Mouse (Mus musculus): ENCODE results near the gene Vegfd.
A peak's percentile ranks its signal among the peaks of the same experiment; 100 is the strongest.

Gene Vegfd

DNA sequence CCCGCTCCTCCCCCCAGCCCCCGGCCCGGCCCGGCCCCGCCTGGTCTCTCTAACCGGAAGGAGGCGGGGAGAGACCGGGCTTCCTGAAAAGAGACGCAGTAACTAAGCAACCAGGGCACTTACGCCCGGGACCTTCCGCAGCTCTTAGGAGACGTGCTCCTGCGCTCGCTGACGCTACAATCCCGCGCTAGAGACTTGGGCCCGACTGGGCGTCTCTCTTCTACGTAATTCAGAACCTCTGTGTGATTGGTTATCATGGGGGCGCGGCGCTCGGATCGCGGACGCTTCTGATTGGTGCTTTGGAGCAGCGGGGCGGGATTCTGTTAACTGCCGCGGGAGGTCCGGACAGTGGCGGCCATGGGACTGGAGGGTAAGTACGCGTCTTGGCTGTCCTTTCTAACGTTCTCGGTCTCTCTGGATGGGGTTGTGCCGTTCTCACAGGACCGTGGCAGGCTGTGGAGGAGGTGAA, 46.3 kb downstream of the Vegfd start, which contains the start of gene Piga:
Piga (plus strand) TSS at position 317 of the 469 bp plus-strand sequence.
- DNase-seq (ENCODE audit: extremely low spot score, low spot score): peak; percentile 74

DNA sequence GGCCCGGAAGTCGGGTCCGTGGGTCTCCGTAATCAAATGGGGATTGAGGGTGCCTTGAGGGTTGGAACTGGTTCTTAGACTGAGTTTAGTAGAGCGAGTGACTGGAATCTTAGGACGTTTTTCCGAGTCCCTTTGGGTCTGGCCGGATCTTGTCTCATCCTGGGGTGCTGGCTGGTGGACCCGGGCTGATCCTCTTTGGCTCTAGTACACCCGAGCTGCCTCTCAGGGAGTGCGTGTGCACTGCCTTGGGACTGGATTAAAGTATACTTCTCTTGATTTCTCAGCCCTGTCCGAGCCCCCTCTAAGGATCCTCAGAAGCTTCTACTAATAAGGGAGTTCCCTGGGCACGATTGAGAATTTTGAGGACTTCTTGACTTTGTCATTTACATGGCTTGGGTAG, 46.8 kb downstream of the Vegfd start:
- DNase-seq (ENCODE audit: extremely low spot score, low spot score): no peak

DNA sequence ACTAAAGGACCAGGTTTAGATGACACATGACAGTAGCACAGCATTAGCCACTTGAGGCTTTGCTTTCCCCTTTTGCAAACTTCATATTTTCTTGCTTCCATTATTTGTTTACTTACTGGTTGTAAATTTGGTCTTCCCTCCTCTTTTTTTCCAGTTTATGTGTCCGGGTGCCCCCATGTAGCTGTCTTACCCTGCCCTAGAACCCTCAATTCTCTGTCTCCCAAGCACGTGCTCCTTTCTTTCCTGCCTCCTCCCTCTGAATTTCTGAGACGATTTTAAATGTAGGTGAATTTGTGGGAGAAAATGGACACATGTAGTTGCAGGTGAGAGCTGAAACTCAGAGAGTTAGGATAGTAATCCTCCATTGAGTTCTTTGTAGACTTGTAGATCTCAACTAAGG, 47.3 kb downstream of the Vegfd start:
- DNase-seq (ENCODE audit: extremely low spot score, low spot score): no peak

DNA sequence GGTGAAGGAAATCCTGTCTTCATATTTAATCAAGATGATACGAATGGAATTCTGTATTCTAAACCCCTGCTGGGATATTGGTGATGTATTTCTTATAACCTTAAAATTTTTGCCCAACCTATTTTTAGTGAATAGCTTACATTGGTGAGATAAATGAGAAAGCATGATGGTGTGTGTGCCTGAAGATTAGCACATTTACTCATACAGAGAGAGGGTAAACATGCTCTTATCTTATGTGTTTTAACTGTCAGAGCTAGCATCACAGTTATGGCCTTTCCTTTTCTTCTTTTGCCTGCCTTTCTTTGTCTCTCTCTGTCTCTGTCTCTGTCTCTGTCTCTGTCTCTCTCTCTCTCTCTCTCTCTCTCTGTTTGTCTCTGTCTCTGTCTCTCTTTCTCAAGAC, 51.6 kb downstream of the Vegfd start:
- no peak for DNase-seq (ENCODE audit: extremely low spot score, low spot score)

DNA sequence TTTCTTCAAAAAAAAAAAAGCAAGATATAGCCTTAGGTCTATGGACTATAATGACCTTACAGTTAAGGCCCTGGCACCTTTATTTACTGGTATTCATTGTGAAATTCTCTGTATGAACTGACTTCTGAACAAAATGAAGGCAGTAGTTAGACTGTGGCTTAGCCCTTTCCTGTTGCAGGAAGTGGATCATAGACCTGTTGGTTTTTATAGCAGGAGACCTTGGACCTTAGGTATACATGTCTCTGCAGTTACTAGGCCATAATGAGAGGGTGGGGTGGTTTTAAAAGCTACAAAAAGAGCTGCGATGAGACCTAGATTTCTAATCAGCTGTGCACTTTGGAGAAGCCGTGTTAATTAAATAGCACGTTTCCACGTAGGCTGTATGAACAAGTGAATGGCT, 54.1 kb downstream of the Vegfd start:
- no peak for DNase-seq (ENCODE audit: extremely low spot score, low spot score)

DNA sequence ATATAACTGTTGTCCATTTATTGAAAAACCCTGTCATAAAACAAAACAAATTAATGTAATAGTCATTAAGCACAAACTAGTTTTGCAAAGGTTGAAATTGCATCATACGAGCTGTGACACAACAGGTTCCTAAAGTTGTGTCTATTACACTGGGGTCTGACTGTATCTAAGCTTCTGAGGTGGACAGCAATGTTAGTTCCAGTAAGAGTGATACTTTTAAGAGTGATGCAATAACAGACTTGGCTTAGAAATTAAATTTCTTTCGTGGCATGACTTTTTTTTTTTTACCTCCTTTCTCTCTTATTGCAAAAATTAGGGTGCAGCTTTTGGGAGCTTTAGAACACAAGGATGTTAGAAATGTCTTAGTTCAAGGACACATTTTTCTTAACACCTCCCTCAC, 55.0 kb downstream of the Vegfd start:
- no peak for DNase-seq (ENCODE audit: extremely low spot score, low spot score)

DNA sequence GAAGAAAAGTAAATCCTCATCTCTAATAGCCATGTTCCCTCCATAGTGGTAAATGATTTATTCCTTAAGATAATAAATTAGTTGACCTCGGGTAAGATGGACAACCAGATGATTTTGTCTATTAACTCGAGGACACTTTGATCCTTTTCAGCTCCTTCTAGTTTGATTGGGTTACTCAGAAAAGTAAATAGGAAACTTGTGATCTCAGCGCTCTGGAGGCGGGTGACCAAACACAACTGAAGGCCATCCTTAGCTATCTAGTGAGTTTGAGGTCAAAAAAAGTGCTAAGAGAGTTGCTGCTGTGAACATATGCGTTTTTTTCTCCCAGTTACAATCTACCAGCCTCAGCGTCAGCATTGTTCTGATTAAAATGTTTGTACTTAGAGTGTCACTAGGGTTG, 57.4 kb downstream of the Vegfd start:
- DNase-seq (ENCODE audit: extremely low spot score, low spot score): no peak

DNA sequence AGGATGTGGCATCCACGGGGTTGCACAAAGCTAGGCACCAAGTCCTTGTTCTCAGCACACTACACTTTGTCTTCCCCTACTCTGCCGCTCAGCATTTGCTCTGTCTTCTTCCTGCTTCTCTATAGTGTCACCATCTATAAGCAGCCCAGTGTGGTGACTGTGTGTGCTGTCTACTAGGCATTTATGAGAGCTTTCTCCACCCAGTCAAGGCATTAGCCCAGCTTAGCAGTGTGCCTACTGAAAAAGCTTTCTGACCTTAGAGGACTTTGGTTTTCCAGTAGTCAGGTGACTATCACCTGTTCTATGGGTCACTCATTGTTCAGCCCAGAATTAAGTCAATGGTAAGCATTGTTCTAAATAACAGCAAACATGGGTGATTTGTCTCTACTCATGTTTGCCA, 58.0 kb downstream of the Vegfd start:
- no peak for DNase-seq (ENCODE audit: extremely low spot score, low spot score)

DNA sequence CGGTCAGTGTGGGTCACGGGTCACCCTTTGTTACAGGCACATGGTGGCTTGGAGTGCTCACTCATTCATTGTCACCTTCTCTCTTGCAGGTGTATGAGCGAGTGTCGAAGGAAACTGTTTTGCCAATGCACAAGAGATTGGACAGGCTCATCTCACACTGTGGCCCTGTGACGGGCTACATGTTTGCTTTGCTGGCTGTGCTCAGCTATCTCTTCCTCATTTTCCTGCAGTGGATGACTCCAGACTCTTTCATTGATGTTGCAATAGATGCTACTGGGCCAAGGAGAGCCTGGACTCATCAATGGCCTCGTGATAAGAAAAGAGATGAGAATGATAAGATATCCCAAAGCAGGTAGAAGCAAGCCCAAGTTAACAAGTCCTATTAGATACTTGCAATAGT, 58.4 kb downstream of the Vegfd start:
- no peak for DNase-seq (ENCODE audit: extremely low spot score, low spot score)

DNA sequence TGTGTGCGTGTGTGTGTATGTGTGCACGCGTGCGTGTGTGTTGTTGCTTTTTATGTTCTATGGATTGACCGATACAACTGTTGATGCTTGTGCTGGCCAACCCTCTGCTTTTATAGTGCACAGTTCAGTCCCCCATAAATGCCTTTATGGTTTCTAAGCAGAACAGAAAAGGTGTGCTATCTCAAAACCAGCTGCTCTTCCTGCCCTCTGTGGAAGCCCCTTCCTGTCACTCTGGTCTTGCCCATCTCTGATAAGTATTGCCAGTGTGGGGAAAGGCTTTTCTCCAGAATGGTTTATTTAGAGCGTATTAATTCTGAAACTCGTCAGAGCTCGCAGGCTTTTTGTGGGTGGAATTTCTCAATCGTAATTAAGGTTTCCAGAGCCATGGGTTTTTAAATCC, 59.5 kb downstream of the Vegfd start:
- DNase-seq (ENCODE audit: extremely low spot score, low spot score): no peak

DNA sequence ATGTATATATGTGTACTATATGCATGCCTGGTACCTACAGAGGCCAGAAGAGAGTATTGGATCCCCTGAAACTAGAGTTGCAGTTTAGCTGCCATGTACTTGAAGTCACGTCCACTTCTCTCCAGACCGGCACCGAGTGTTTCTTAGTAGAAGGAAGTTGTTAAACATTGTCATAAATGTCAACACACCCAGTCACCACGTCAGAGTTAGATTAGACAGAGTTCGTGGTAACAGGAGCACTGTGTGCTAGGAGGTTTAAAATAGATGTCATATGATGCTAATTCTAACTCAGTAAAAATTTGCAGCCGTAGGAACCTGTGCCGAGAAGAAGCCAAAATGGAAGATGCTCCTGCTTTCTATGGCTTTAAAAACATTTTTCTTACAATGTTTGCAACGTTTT, 63.5 kb downstream of the Vegfd start, which contains the start of gene Asb11:
Asb11 (plus strand) TSS at position 286 of the 400 bp plus-strand sequence.
- DNase-seq (ENCODE audit: extremely low spot score, low spot score): no peak

DNA sequence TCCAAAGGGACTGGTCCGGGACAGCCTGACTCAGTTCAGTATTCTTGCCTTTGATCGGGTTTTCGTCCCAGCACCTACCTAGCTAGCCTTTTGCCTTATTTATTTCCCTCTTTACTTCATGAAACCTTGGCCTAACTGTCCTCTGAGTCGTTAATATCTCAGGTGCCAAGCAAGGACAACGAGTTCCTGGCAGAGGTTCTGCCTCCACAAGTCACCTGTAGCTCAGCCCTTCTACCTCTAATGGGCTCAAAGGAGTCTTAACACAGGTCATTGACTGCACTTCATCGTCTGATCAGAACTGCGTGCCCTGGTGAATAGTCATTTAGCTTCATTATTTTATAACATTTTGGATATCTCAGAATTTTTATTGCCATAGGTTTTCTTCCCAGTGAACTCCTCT, 66.3 kb downstream of the Vegfd start:
- no peak for DNase-seq (ENCODE audit: extremely low spot score, low spot score)

DNA sequence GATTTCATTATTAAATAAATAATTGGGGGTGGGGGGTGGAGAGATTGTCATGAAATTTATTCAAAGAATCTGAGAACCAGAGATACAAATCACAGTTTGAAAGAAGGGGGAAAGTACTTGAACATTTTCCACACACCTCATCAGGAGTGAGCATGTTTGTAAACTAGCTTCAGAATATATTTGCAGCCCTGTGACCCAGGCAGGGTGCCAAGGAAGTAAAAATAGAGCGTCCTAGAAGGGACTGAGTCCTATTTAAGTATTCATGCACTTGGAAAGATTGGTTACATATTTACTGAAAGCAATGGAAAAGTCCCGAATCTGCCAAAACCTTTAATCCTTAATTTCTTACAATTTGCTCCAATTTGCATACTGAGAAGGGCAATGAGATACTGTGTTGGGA, 67.0 kb downstream of the Vegfd start:
- DNase-seq (ENCODE audit: extremely low spot score, low spot score): no peak

DNA sequence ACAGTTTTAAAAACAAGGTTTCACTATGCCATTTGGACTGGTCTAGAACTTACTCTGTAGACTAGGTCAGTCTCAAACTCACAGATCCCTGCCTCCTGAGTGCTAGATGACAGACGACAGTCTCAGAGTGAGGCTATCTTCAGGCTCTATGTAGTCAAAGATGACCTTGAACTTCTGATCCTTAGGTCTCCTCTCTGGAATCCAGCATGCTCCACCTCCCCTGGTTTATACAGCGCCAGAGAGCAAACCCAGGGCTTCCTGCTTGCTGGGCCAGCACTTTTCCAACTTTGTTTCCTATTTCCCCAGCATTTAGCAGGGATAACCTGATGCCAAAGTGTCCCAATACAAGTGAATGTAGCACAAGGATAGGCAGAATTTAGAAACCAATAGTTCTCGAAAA, 67.5 kb downstream of the Vegfd start:
- DNase-seq (ENCODE audit: extremely low spot score, low spot score): no peak

DNA sequence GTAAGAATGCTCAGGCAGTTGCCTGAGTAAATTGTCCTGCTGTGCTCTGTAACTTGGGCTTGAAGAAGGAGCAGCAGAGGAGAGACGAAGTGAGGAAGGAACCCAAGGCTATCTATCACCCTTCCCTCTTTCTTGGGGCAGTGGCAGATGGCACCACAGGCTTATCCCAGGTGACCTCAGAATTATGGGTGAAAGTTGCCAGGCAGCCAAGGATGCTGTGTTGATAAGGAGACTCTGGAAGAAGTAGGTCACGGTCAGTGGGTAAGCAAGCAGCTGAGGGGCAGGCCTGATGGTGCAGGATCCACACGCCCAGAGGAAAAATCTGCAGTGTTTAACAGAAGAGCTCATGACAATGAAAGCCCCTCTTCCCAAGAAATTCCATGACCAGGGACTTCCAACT, 68.1 kb downstream of the Vegfd start:
- no peak for DNase-seq (ENCODE audit: extremely low spot score, low spot score)

DNA sequence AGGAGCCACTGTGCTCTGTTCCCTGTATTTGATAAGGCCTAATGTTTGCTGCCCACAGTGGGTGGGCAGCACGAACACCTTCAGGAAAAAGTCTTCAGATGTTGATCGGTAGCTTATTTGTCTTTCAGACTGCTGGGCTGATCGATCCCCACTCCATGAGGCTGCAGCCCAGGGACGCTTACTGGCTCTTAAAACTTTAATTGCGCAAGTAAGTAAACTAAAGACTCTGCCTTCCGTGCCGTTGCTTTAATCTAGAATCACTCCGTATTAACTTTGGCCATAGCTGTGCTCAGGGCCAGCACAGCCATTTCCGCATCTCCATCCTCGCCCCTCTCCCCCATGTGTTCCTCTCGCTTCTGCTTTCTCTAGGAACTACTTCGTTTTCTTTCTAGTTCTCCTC, 72.4 kb downstream of the Vegfd start:
- DNase-seq (ENCODE audit: extremely low spot score, low spot score): no peak

DNA sequence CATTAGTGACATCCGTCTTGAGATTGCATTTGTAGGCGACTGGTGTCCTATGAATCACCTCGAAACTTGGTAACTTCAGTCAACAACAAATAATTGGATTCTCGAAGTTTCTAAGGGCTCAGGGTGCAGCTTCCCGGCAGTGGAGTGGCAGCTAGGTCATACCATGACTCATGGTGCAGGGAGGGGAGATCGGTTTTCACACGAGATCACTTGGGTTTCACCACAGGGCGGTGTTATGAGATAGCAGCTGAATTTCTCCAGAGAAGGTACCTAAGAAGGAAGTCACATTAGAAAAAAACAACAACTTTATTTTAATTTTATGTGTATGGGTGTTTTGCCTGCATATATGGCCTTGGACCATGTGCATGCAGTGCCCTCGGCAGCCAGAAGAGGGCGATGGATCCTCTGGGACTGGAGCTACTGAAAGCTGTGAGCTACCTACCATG, 73.0 kb downstream of the Vegfd start:
- DNase-seq (ENCODE audit: extremely low spot score, low spot score): no peak

DNA sequence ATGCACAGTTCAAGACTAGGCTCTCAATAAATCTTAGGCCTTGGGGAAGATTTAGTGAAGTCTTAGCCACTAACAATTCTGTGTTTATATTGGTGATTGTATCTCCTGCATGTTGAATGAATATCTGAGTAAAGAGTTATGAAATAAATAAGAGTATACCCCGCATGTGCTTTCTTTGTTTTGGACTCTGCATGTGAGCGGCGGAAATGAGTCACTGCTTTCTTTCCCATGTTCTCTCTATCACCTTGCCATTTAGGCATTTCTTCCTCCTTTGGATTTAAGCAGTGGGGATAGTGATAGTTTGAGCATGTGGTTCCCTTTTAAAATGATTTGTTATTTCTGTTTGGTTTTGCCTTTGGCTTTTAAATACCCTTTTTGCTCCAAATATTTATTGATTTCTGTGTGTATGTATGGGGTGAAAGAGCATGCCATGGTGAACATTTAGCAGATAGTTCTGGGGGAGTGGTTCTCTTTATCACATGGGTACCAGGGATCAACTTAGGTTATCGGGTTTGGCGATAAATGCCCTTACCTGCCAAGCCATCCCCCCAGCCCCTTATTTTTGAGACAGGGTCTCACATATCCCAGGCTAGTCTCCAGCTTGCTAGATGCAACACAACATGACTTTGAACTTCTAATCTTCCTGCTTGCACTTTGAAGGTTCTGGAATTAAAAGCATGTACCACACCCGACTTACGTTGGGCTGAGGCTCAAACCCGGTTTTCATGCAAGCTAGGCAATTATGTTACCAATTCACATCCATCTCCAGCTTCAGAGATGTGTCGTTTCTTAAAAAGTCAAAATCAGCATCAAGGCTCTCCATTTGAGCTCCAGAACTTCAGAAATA, 73.9 kb downstream of the Vegfd start:
- no peak for DNase-seq (ENCODE audit: extremely low spot score, low spot score)

DNA sequence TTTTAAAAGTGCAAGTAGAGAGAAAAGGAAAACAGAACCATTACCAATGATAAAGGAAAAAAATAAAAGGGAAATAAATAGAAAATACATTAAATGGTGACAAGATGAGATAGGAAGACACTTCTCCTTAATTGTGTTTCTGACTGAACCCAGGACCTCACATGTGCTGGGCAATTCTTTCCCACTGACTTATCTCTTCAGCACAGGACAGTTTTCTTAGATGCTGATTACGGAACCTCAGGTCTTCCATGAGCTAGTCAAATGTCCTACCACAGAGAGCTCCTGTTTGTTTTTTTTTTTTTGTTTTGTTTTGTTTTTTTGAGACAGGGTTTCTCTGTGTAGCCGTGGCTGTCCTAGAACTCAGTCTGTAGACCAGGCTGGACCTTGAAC, 74.5 kb downstream of the Vegfd start:
- no peak for DNase-seq (ENCODE audit: extremely low spot score, low spot score)

DNA sequence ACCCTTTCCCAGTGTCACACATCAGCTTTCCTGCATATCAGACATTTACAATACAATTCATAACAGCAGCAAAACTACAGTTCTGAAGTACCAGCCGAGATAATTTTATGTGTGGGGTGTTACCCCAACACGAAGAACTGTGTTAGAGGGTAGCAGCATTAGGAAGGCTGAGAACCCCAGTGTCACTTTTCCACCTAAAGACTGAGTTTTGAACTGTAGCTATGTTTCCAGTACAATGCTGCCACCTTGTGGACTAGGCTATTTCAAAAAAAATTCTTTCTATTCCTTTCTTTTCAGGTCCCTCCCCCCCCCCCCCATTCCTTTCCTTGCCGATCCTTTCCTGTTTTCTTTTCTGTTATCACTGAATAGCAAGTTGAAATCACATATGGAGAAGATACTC, 76.0 kb downstream of the Vegfd start:
- peak; percentile 12 for DNase-seq (ENCODE audit: extremely low spot score, low spot score)
